Mouse (Mus musculus) cerebellum, adult 2 months (tissue): ENCODE results near the gene Odf4.

Experiments used
- CTCF ChIP-seq: fragments of 200-500 bp; IDR thresholded peaks from 2 replicates; pipeline ENCODE4 v1.5.1; 2011; ENCODE audit warnings: low read depth, mild to moderate bottlenecking, control low read depth, low read length, moderate library complexity, borderline replicate concordance; ENCODE audit not compliant: insufficient read depth
- POLR2A ChIP-seq: fragments of 200-500 bp; IDR thresholded peaks from 2 replicates; pipeline ENCODE4 v1.6.1; 2011; ENCODE audit warnings: low read length, control low read depth, borderline replicate concordance; ENCODE audit not compliant: insufficient read depth

DNA sequence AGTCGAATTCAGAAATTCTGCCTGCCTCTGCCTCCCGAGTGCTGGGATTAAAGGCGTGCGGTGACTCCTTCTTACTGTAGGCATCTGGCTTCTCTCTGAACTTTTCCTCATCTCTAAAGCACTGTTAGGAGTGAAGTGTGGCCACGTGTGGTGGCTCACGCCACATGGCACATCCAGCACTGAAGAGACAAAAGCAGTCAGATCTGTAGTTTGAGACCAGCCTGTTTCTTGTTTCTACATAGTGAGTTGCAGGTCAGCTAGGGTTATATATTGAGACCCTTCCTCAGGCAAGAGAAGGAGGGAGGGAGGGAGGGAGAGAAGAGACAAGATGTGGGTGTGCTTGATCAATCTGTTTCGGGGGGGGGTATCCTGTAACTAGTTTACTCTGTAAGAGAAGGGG, 48.2 kb upstream of the Odf4 start, which contains the start of gene Rangrf:
- TF ChIP-seq CTCF: no peak
- no peak for TF ChIP-seq POLR2A
